Mouse (Mus musculus): Measurements from ENCODE around the gene Rufy2. TPM values are rescaled to one million over a fixed set of nuclear protein-coding genes. Genes with fewer than 3 reads are reported as not detected.

Rufy2 gene
- polyA plus RNA-seq, 2 experiments from 2014 or later, result 35.9 to 36.7 TPM

- no peak for ATAC-seq
These were observed 41.7 kb downstream of the Rufy2 start for GRCm38 (mm10) chr10:63021702-63022101.

- no peak for ATAC-seq
These were observed 42.6 kb downstream of the Rufy2 start for GRCm38 (mm10) chr10:63022541-63023120.

- peak; percentile 9 for ATAC-seq
These were observed 43.2 kb downstream of the Rufy2 start for GRCm38 (mm10) chr10:63023121-63023748.

- peak; percentile 86 for ATAC-seq
These were observed 43.9 kb downstream of the Rufy2 start, which contains the start of the genes Hnrnph3 and Pbld2 for GRCm38 (mm10) chr10:63023749-63024579. Gene Hnrnph3, minus strand, starts transcription at chr10:63024217. Gene Pbld2, plus strand, starts transcription at chr10:63024315.

- ATAC-seq, result no peak
These were observed 44.5 kb downstream of the Rufy2 start for GRCm38 (mm10) chr10:63024580-63024910.

- no peak for ATAC-seq
These were observed 45.0 kb downstream of the Rufy2 start for GRCm38 (mm10) chr10:63025016-63025415.

GRCm38 (mm10) chr10:63025491-63026011 is 45.5 kb downstream of the Rufy2 start:
- no peak for ATAC-seq

- ATAC-seq, result no peak
These were observed 46.3 kb downstream of the Rufy2 start for GRCm38 (mm10) chr10:63026156-63026794.

GRCm38 (mm10) chr10:63026795-63027160 is 46.8 kb downstream of the Rufy2 start:
- ATAC-seq, result no peak

GRCm38 (mm10) chr10:63027376-63028161 is 47.5 kb downstream of the Rufy2 start:
- no peak for ATAC-seq

- ATAC-seq, result no peak
These were observed 48.4 kb downstream of the Rufy2 start for GRCm38 (mm10) chr10:63028396-63028795.

GRCm38 (mm10) chr10:63032267-63032666 is 52.2 kb downstream of the Rufy2 start:
- no peak for ATAC-seq

GRCm38 (mm10) chr10:63032956-63033355 is 52.9 kb downstream of the Rufy2 start:
- ATAC-seq, result no peak

GRCm38 (mm10) chr10:63038571-63039320 is 58.7 kb downstream of the Rufy2 start:
- ATAC-seq, result no peak

- no peak for ATAC-seq
These were observed 60.0 kb downstream of the Rufy2 start for GRCm38 (mm10) chr10:63039867-63040628.

GRCm38 (mm10) chr10:63043154-63043553 is 63.1 kb downstream of the Rufy2 start:
- ATAC-seq, result no peak

- no peak for ATAC-seq
These were observed 67.7 kb downstream of the Rufy2 start for GRCm38 (mm10) chr10:63047751-63048150.

GRCm38 (mm10) chr10:63049106-63049505 is 69.1 kb downstream of the Rufy2 start:
- ATAC-seq, result no peak

- no peak for ATAC-seq
These were observed 71.2 kb downstream of the Rufy2 start for GRCm38 (mm10) chr10:63051267-63051666.

- ATAC-seq, result no peak
These were observed 72.0 kb downstream of the Rufy2 start for GRCm38 (mm10) chr10:63052011-63052410.

- no peak for ATAC-seq
These were observed 73.0 kb downstream of the Rufy2 start for GRCm38 (mm10) chr10:63053007-63053406.

Measured in activated CD4-positive, CD25-positive, alpha-beta regulatory T cell, adult 4 months (primary cell).